Mouse (Mus musculus): Measurements from ENCODE around the gene Plekho2. TPM values are rescaled to one million over a fixed set of nuclear protein-coding genes. Genes with fewer than 3 reads are reported as not detected.
A peak's percentile ranks its signal among the peaks of the same experiment; 100 is the strongest.

Gene Plekho2
- polyA plus RNA-seq, 1 experiment from 2014 or later = 16.0 TPM

GRCm38 (mm10) chr9:65528417-65529038 is 51.3 kb downstream of the Plekho2 start:
- no peak for ATAC-seq (ENCODE audit: insufficient number of reproducible peaks, low FRiP score, low TSS enrichment, low read depth)
- H3K9me3 ChIP-seq (replicated peaks) = no peaks in the 10 kb centered on the region
- WGBS = 88% methylated on average over 6 of the region's 6 CpGs
- peaks cover 6% of the 10 kb centered on the region; the same call in 1 of the 2 replicates for H3K4me1 ChIP-seq
- no peak overlapping the region for H3K9ac ChIP-seq
- no peak overlapping the region for H3K4me3 ChIP-seq (replicated peaks)
- H3K4me2 ChIP-seq (replicated peaks) = no peak overlapping the region
- H3K27me3 ChIP-seq = no peaks in the 10 kb centered on the region
- H3K36me3 ChIP-seq = no peaks in the 10 kb centered on the region
- H3K27ac ChIP-seq (replicated peaks) = no peak overlapping the region

DNA sequence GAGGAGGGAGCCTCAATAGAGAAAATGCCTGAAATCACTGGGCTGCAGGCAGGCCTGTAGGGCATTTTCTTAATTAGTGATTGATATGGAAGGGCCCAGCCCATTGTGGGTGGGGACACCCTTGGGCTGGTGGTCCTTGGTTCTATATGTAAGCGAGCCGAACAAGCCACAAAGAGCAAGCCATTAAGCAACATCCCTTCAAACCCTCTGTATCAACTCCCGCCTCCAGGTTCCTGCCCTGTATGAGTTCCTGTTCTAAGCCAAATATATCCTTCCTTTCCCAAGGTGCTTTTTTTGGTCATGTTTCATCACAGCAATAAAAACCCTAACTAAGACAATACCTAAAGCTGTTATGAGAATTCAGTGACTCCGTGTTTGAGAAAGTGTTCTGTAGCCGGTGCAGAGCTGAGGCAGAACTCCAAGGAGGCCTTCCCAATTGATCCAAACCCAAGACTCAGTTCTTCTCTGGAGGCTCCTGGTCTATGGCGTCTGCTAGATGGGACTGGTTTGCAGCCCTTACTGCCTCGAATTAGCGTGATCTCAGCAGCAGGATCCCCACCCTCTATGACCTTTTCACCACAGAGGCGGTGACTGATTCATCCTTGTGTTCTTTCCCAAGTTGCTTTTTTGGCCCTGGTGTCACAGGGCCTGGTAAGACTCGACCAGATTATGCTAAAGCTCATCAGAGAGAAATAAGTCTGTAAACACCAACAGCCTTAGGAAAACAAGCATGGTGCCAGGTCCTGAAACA is 54.2 kb downstream of the Plekho2 start:
- Histone ChIP-seq H3K36me3 (no peaks in the 10 kb centered on the region), H3K4me2 (replicated peaks) (no peak overlapping the region), H3K27me3 (no peaks in the 10 kb centered on the region), H3K4me3 (replicated peaks) (no peak overlapping the region), H3K27ac (replicated peaks) (no peak overlapping the region), H3K9me3 (replicated peaks) (no peaks in the 10 kb centered on the region), H3K4me1 (peaks cover 11% of the 10 kb centered on the region; the same call in 1 of the 2 replicates), H3K9ac (no peak overlapping the region)
- no peak for ATAC-seq (ENCODE audit: insufficient number of reproducible peaks, low FRiP score, low TSS enrichment, low read depth)
- WGBS = 78% methylated on average over 10 of the region's 10 CpGs

DNA sequence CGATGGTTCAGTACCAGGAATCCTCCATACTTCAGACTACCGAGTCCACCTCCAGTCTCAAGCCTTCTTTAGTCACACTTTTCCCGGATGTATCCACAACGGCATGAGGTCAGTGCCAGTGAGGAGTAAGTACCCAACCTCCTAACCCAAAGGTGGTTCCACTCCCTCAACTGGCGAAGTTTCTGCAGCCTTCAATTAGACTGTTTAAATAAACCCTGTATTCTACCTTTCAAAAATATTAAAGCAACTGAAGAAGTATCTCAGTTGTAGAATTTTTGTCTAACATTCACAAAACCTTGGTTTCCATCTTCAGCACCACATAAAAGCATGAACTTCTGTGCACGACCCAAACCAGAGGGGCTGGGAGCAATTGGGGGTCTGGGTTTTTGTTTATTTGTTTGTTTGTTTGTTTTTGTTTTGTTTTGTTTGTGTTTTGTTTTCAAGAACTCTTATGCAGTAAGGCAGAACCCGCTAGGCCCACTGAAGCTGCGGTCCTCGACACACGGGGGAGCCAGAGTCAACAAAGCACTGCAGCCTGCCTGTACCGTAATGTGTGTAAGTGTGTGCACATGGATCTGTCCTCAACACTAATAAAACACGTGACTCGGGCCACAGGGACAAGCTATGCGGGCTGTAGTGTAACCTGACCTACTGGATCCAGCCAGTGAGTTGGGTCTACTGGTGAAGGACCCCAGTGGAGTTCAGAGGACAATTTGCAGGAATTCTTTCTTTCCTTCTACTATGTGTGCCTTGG is 56.1 kb downstream of the Plekho2 start:
- Histone ChIP-seq H3K4me2 (replicated peaks) (peak overlapping the region; percentile 24; the same call in 1 of the 2 replicates), H3K27ac (replicated peaks) (no peak overlapping the region), H3K9me3 (replicated peaks) (no peaks in the 10 kb centered on the region), H3K27me3 (no peaks in the 10 kb centered on the region), H3K4me3 (replicated peaks) (no peak overlapping the region), H3K9ac (no peak overlapping the region), H3K36me3 (no peaks in the 10 kb centered on the region), H3K4me1 (peaks cover 19% of the 10 kb centered on the region; the same call in 1 of the 2 replicates)
- 23% methylated on average over 14 of the region's 14 CpGs for WGBS
- ATAC-seq (ENCODE audit: insufficient number of reproducible peaks, low FRiP score, low TSS enrichment, low read depth) = peak; percentile 71; the same call in 1 of the 2 replicates

- Histone ChIP-seq H3K9me3 (replicated peaks) (no peaks in the 10 kb centered on the region), H3K36me3 (no peaks in the 10 kb centered on the region), H3K27me3 (no peaks in the 10 kb centered on the region), H3K9ac (0 out of 2 replicates have a peak overlapping the region, but pooled peaks have one; percentile 15), H3K27ac (replicated peaks) (no peak overlapping the region), H3K4me1 (peaks cover 19% of the 10 kb centered on the region; the same call in 1 of the 2 replicates), H3K4me2 (replicated peaks) (peak overlapping the region; percentile 66), H3K4me3 (replicated peaks) (peak overlapping the region; percentile 35)
- ATAC-seq (ENCODE audit: insufficient number of reproducible peaks, low FRiP score, low TSS enrichment, low read depth) = no peak
- WGBS = 14% methylated on average over 11 of the region's 11 CpGs
Measured at GRCm38 (mm10) chr9:65520505-65520876, 59.3 kb downstream of the Plekho2 start.

DNA sequence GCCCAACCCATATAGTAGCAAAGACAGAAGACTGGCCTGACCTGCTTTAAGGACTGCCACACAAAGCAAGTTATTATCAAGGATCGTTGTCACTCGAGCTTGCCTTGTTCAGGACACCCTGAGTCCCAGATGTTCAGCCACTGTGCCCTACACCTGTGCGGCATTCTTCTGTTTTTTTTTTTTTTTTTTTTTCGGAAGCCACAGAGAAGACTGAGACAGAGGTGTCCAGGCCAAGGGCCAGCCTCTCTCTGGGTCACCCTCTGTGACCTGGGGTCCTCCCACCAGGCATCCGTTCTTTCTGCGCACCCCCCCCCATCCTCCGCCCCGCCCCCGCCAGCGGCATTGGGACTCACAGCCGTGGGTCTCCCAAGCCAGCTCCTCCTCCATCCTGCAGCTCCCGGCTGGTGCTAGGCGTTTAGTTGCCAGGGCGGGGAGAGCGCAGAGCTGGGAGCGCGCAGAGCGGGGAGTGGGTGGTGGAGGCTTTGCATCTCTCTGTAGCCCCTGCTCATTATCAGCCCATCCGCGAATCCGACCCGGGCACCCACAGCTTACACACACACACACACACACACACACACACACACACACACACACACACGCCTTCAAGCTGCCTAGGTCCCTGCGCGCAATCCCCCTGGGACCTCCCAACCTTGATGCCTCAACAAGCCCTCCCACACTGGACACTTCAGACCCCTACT is 59.9 kb downstream of the Plekho2 start, which contains the start of gene Ankdd1a:
TSS of gene Ankdd1a (minus strand) at position 387 of the 698 bp plus-strand sequence.
- H3K4me2 ChIP-seq (replicated peaks) = peak within 1 kb of the TSS; percentile 66
- 6% methylated on average over 25 of the region's 25 CpGs for WGBS
- H3K4me3 ChIP-seq (replicated peaks) = peak within 1 kb of the TSS; percentile 35
- H3K27me3 ChIP-seq = no peaks in the 10 kb centered on the region
- 0 out of 2 replicates have a peak within 1 kb of the TSS, but pooled peaks have one; percentile 15 for H3K9ac ChIP-seq
- H3K27ac ChIP-seq (replicated peaks) = no peak within 1 kb of the TSS
- no peaks in the 10 kb centered on the region for H3K36me3 ChIP-seq
- peaks cover 19% of the 10 kb centered on the region; the same call in 1 of the 2 replicates for H3K4me1 ChIP-seq
- 0 out of 2 replicates have a peak, but pooled peaks have one; percentile 18 for ATAC-seq (ENCODE audit: insufficient number of reproducible peaks, low FRiP score, low TSS enrichment, low read depth)
- no peaks in the 10 kb centered on the region for H3K9me3 ChIP-seq (replicated peaks)

GRCm38 (mm10) chr9:65514851-65515261 is 65.0 kb downstream of the Plekho2 start:
- Histone ChIP-seq H3K4me3 (replicated peaks) (no peak overlapping the region), H3K9me3 (replicated peaks) (no peaks in the 10 kb centered on the region), H3K9ac (no peak overlapping the region), H3K4me2 (replicated peaks) (no peak overlapping the region), H3K27ac (replicated peaks) (no peak overlapping the region), H3K4me1 (peaks cover under 1% of the 10 kb centered on the region; the same call in 1 of the 2 replicates), H3K36me3 (no peaks in the 10 kb centered on the region), H3K27me3 (no peaks in the 10 kb centered on the region)
- WGBS = 48% methylated on average over 3 of the region's 3 CpGs
- no peak for ATAC-seq (ENCODE audit: insufficient number of reproducible peaks, low FRiP score, low TSS enrichment, low read depth)

- WGBS = 72% methylated on average over 8 of the region's 8 CpGs
- Histone ChIP-seq H3K9ac (no peak overlapping the region), H3K27ac (replicated peaks) (no peak overlapping the region), H3K4me3 (replicated peaks) (no peak overlapping the region), H3K4me1 (no peaks in the 10 kb centered on the region), H3K9me3 (replicated peaks) (no peaks in the 10 kb centered on the region), H3K27me3 (no peaks in the 10 kb centered on the region), H3K36me3 (no peaks in the 10 kb centered on the region), H3K4me2 (replicated peaks) (no peak overlapping the region)
- no peak for ATAC-seq (ENCODE audit: insufficient number of reproducible peaks, low FRiP score, low TSS enrichment, low read depth)
Measured at GRCm38 (mm10) chr9:65514431-65514830, 65.4 kb downstream of the Plekho2 start.

DNA sequence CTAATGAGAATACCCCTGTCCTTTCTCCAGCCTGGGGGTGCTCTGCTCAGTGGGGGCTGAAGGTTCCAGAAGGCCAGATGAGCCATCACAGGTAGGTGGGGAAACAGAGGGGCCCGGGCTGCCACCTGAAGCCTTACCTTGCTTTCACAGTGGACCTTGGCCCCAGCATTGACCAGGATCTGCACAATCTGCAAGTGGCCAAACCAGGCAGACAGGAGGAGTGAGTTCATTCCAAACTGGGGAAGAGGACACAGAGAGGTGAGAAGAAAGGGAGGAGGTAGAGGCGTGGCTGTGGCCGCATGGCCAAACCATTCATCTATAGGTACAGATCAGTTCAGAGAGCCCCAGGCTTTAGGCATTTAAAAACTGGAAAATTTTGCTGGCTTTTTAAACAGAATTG is 67.3 kb downstream of the Plekho2 start:
- no peak for ATAC-seq (ENCODE audit: insufficient number of reproducible peaks, low FRiP score, low TSS enrichment, low read depth)
- no peak overlapping the region for H3K9ac ChIP-seq
- H3K4me2 ChIP-seq (replicated peaks) = no peak overlapping the region
- H3K27ac ChIP-seq (replicated peaks) = no peak overlapping the region
- H3K9me3 ChIP-seq (replicated peaks) = no peaks in the 10 kb centered on the region
- H3K27me3 ChIP-seq = no peaks in the 10 kb centered on the region
- H3K36me3 ChIP-seq = no peaks in the 10 kb centered on the region
- H3K4me3 ChIP-seq (replicated peaks) = no peak overlapping the region
- WGBS = 79% methylated on average over 3 of the region's 3 CpGs
- no peaks in the 10 kb centered on the region for H3K4me1 ChIP-seq

DNA sequence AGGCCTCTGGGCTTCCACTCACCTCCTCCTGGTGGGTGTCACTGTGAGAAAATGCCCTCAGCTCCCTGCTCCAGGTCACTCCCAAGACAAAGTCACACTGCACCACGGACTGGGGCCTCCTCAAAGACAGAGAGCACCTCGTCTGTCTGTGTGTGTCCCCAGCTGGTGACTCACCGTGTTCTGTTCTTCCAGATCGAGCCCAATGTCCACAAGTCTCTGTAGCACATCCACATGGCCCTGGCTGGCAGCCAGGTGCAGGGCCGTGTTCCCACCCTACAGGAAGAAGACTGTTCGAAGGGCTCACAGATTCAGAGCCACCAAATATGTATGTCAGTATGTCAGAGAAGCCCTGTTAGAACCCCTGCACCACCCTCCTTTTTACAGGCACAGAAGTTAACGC is 71.4 kb downstream of the Plekho2 start:
- ATAC-seq (ENCODE audit: insufficient number of reproducible peaks, low FRiP score, low TSS enrichment, low read depth) = no peak
- WGBS = 46% methylated on average over 7 of the region's 7 CpGs
- H3K27ac ChIP-seq (replicated peaks) = no peak overlapping the region

DNA sequence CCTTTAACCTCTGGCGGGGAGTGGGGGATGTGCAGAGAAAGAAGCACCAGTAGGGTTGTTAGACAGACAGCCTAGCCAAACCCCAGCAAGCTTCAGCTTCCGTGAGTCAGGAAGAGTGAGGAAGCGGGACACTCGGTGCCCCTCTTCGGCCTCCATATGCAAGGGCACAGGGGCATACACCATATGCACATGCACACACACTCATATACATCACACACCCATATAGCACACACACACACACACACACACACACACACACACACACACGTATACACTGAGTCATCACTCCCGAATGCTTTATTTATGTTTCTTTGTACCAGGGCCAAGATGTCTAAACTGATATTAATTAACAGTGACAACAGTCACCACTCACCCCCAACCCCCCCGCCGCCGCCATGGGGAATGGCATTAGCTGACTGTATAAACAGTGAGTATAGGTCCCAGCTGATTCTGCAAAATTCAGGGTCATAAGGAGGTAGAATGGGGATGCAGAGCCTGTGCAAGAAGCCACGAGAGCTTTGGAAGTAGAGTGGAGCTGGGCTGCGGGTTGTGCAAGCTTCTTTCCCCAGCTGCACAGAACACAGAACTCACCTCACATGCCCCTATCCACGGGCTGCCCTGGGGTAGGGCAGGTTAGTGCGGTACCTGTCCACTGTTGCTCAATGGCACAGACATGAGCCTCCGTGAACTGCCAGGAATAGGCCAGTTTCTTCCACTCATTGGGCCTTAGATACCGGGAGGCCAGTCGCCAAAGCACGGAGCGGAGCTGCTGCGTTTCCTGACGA is 76.9 kb downstream of the Plekho2 start:
- Histone ChIP-seq H3K4me3 (replicated peaks) (no peak overlapping the region), H3K9ac (no peak overlapping the region), H3K27ac (replicated peaks) (no peak overlapping the region), H3K27me3 (no peaks in the 10 kb centered on the region), H3K36me3 (no peaks in the 10 kb centered on the region), H3K4me2 (replicated peaks) (no peak overlapping the region), H3K9me3 (replicated peaks) (no peaks in the 10 kb centered on the region), H3K4me1 (no peaks in the 10 kb centered on the region)
- WGBS = 69% methylated on average over 21 of the region's 21 CpGs
- ATAC-seq (ENCODE audit: insufficient number of reproducible peaks, low FRiP score, low TSS enrichment, low read depth) = no peak

More for the DNA sequence above, 71.4 kb downstream of the Plekho2 start:
- Histone ChIP-seq H3K4me3 (replicated peaks) (no peak overlapping the region), H3K27me3 (no peaks in the 10 kb centered on the region), H3K36me3 (no peaks in the 10 kb centered on the region), H3K9me3 (replicated peaks) (no peaks in the 10 kb centered on the region), H3K9ac (no peak overlapping the region), H3K4me1 (no peaks in the 10 kb centered on the region), H3K4me2 (replicated peaks) (no peak overlapping the region)
